Mouse (Mus musculus) G1E-ER4 (cell line): ENCODE measurements around the gene Zfp142. TPM values are rescaled to one million over a fixed set of nuclear protein-coding genes. Genes with fewer than 3 reads are reported as not detected.

Experiments
- GATA1 ChIP-seq: IDR thresholded peaks from one replicate; pipeline ENCODE4 v1.8.0; 2012; ENCODE audit warnings: low read length, inconsistent platforms
- polyA plus RNA-seq: library from polyadenylated mRNA; stranded (reverse); fragments of >175 nt; gene quantifications from 2 replicates; pipeline ENCODE4 v1.2.3, GENCODE M21; 2012

The Zfp142 gene
- polyA plus RNA-seq = 10.5 and 13.2 TPM in 2 replicates

- TF ChIP-seq GATA1 = no peak
Measured at GRCm38 (mm10) chr1:74587773-74588445, at the start of gene Zfp142, which contains the start of gene Bcs1l. Gene Zfp142 (minus strand): TSS chr1:74588246. Gene Bcs1l (plus strand): TSS chr1:74588289.

GRCm38 (mm10) chr1:74632734-74633133 lies 44.7 kb upstream of the Zfp142 start:
- no peak for TF ChIP-seq GATA1

GRCm38 (mm10) chr1:74628001-74628400 lies 40.0 kb upstream of the Zfp142 start:
- no peak for TF ChIP-seq GATA1

GRCm38 (mm10) chr1:74626076-74626475 lies 38.0 kb upstream of the Zfp142 start:
- TF ChIP-seq GATA1 = no peak

GRCm38 (mm10) chr1:74624183-74624582 lies 36.1 kb upstream of the Zfp142 start:
- no peak for TF ChIP-seq GATA1

DNA sequence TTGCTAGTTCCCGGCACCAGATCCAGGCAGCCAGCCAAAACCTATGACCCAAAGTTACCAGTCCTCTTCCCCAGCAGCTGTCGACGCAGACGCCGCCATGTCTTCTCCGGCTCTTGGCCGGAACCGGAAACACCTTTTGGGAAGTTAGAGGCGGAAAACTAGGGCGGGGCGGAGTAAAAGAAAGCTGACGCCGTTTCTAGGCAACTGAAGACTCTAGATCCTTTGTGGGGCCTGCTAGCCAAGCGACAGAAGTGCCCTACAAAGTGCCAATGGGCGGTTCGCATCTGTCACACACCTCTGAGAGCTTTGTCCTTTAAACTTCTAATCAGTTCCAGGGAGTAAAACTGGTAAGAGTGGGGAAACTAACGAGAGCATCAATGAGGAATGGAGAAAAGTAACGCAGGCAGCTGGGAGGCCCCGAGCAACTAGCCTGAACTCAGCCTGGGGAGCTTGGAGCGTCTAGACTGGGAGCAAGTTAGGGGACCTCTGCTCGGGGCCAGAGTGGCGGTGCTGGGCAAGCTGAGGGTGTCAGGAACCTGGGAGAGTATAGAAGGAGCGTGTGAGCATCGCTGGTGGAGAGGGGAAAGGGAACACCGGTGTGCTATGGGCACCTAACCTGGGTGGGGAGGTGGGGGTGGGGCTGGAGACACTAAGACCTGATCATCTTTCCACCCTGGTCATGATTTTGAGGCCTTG lies 13.4 kb upstream of the Zfp142 start, which contains the start of the genes Rnf25 and Stk36:
TSS of gene Rnf25 (minus strand) at position 131 of the 696 bp plus-strand sequence.
TSS of gene Stk36 (plus strand) at position 179 of the 696 bp plus-strand sequence.
- TF ChIP-seq GATA1 = no peak

GRCm38 (mm10) chr1:74600501-74601266 lies 12.6 kb upstream of the Zfp142 start:
- TF ChIP-seq GATA1 = no peak

- TF ChIP-seq GATA1 = no peak
Measured at GRCm38 (mm10) chr1:74594434-74594833, 6.4 kb upstream of the Zfp142 start.

GRCm38 (mm10) chr1:74587233-74587772 lies 743 bp downstream of the Zfp142 start:
- no peak for TF ChIP-seq GATA1

GRCm38 (mm10) chr1:74584616-74585398 lies 3.2 kb downstream of the Zfp142 start:
- TF ChIP-seq GATA1 = no peak

DNA sequence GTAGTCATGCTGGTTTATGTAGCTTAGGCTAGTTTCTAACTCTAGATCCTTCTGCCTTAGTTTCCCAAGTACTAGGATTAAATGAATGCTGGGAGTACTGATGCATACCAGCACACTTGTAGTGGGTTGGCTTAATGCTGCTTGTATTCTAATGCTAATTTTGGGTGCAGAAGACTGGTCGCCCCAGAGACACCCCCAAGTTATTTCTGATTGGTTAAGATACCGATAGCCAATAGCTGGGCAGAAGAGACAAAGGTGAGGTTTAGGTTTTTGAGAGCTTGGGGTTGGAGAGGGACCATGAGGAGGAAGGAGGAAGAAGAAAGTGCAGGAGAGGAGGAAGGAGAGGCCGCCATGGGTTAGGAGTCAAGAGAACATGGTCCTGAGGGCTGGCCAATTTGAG lies 5.4 kb downstream of the Zfp142 start:
- no peak for TF ChIP-seq GATA1

DNA sequence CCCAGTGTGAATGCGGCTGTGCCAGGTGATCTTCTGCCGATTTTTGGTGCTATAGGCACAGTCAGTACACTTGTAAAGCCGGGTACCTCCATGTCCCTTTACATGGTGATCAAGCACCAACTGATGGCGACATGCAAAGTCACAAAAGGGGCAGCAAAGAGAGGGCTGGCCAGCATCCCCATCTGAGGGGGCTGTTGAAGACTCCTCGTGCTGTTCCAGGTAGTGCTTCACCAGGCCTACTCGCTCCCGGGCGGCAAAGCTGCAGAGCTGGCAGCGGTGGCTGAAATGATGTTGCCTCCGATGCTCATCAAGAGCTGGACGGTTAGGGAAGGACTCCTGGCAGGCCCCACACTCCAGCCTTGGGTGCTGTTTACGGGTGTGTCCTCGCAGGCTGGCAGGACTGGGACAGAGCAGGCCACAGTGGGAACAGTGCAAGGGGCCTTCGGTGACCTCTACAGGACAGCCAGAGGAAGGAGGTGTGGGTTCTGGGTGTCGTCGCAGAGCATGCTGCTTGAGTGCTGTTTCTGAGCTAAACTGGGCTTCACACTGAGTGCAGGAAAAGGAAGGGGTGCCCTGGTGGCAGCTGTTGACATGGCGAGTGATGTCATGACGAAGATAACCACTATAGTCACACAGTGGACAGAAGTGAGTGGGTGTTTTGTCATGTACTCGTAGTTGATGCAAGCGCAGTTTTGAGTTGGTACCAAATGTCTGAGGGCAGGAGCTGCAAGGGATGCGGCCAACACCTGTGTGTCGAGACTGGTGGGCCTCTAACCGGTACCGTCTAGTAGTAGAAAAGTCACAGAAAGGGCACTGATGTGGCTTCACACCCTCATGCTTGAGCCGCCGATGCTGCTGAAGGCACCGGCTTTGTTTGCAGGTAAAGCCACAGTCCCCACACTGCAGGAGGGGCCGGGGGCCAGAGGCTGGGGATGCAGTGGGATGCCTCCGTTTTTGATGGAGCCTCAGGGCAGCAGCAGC lies 18.0 kb downstream of the Zfp142 start:
- TF ChIP-seq GATA1 = no peak

DNA sequence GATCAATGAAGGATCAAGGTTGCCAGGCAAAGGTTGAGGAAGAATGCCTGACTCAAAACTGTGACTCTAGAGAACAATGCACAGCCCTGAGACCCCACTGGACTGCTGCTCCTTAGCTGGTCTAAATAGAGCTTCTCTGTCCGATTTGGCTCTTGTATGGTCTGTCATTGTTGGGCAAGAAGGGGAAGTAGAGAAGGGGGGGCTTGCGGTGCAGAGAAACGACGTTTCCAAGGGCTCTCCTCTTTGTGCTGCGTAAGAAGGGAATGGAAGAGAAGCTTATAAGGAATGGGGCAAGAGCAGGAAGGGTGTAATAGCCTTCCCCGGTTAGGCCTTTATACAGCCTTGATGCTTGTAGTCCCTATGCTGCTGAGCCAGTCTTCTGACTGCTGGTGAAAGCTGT lies 22.2 kb downstream of the Zfp142 start:
- no peak for TF ChIP-seq GATA1

GRCm38 (mm10) chr1:74559061-74559460 lies 29.0 kb downstream of the Zfp142 start:
- TF ChIP-seq GATA1 = no peak
